ENCODE assay signal across 8 mouse cellular contexts in genomic region chr10:126927101-126927961, GRCm38 (mm10). TPM values are rescaled to one million over a fixed set of nuclear protein-coding genes. Genes with fewer than 3 reads are reported as not detected.
DNase-seq lines count a peak whose midpoint lies in the region; ATAC-seq lines count a peak whose summit lies in the region.

No protein-coding gene starts in this region.

- ATAC-seq in embryonic facial prominence, embryonic 15.5 days (ENCODE audit: insufficient number of reproducible peaks, low FRiP score, low TSS enrichment, low read depth) = no peak
- no peak for ATAC-seq in hindbrain, embryonic 14.5 days (ENCODE audit: low FRiP score)
- ATAC-seq in limb, embryonic 13.5 days (ENCODE audit: low FRiP score, low read depth) = no peak
- ATAC-seq in neural tube, embryonic 14.5 days (ENCODE audit: low read depth) = no peak

- no peaks in the 10 kb centered on the region for H3K36me3 ChIP-seq in embryonic facial prominence, embryonic 15.5 days
- no peaks in the 10 kb centered on the region for H3K36me3 ChIP-seq in hindbrain, embryonic 14.5 days (replicated peaks; ENCODE audit: control insufficient read depth, insufficient read depth)
- H3K36me3 ChIP-seq in limb, embryonic 13.5 days = no peaks in the 10 kb centered on the region
- no peaks in the 10 kb centered on the region for H3K36me3 ChIP-seq in neural tube, embryonic 14.5 days (ENCODE audit: control insufficient read depth, insufficient read depth, low read length)

- peaks cover 69% of the 10 kb centered on the region for H3K4me1 ChIP-seq in embryonic facial prominence, embryonic 15.5 days
- peaks cover 23% of the 10 kb centered on the region for H3K4me1 ChIP-seq in hindbrain, embryonic 14.5 days (replicated peaks; ENCODE audit: control insufficient read depth, insufficient read depth, low read length)
- H3K4me1 ChIP-seq in limb, embryonic 13.5 days = peaks cover 60% of the 10 kb centered on the region
- peaks cover 26% of the 10 kb centered on the region for H3K4me1 ChIP-seq in neural tube, embryonic 14.5 days (ENCODE audit: control insufficient read depth, insufficient read depth, low read length)

- WGBS in embryonic facial prominence, embryonic 15.5 days = 19% methylated on average over 11 of the region's 11 CpGs
- WGBS in hindbrain, embryonic 14.5 days = 12% methylated on average over 11 of the region's 11 CpGs
- 20% methylated on average over 11 of the region's 11 CpGs for WGBS in limb, embryonic 13.5 days
- WGBS in neural tube, embryonic 14.5 days = 13% methylated on average over 11 of the region's 11 CpGs

- DNase-seq in adrenal gland, adult (ENCODE audit: inconsistent age in 2 of 2, low spot score in 1 of 2) = peak; percentile 37 to 64
- DNase-seq in adrenal gland, adult 18-20 months (ENCODE audit: low spot score in 2 of 2) = no peak
- DNase-seq in MN1 (ENCODE audit: low spot score) = peak; percentile 81
- DNase-seq in hindbrain, embryonic 14.5 days (ENCODE audit: low spot score) = no peak
- DNase-seq in thymus, adult 18-20 months = no peak

- peak overlapping the region; percentile 96 for H3K27ac ChIP-seq in embryonic facial prominence, embryonic 15.5 days (replicated peaks)
- H3K27ac ChIP-seq in hindbrain, embryonic 14.5 days = peak overlapping the region; percentile 60; the same call in 1 of the 2 replicates
- H3K27ac ChIP-seq in limb, embryonic 13.5 days = peak overlapping the region; percentile 99
- peak overlapping the region; percentile 79; the same call in 1 of the 2 replicates for H3K27ac ChIP-seq in neural tube, embryonic 14.5 days (ENCODE audit: low read depth, low read length)

- H3K4me3 ChIP-seq in embryonic facial prominence, embryonic 15.5 days (replicated peaks) = peak overlapping the region; percentile 54
- peak overlapping the region; percentile 54; the same call in 1 of the 2 replicates for H3K4me3 ChIP-seq in hindbrain, embryonic 14.5 days (replicated peaks; ENCODE audit: low read length)
- H3K4me3 ChIP-seq in limb, embryonic 13.5 days = peak overlapping the region; percentile 48
- H3K4me3 ChIP-seq in neural tube, embryonic 14.5 days (ENCODE audit: low read depth, low read length) = peak overlapping the region; percentile 52; the same call in 1 of the 2 replicates

- H3K4me2 ChIP-seq in embryonic facial prominence, embryonic 15.5 days (replicated peaks) = peak overlapping the region; percentile 93
- H3K4me2 ChIP-seq in hindbrain, embryonic 14.5 days (replicated peaks) = peak overlapping the region; percentile 97
- peak overlapping the region; percentile 74 for H3K4me2 ChIP-seq in limb, embryonic 13.5 days (replicated peaks)
- H3K4me2 ChIP-seq in neural tube, embryonic 14.5 days (ENCODE audit: low read depth, low read length) = peak overlapping the region; percentile 99

- H3K9ac ChIP-seq in embryonic facial prominence, embryonic 15.5 days = peak overlapping the region; percentile 51; the same call in 1 of the 2 replicates
- peak overlapping the region; percentile 74 for H3K9ac ChIP-seq in hindbrain, embryonic 14.5 days
- H3K9ac ChIP-seq in limb, embryonic 13.5 days = peak overlapping the region; percentile 69; the same call in 1 of the 2 replicates
- H3K9ac ChIP-seq in neural tube, embryonic 14.5 days (replicated peaks; ENCODE audit: low read depth, low read length) = peak overlapping the region; percentile 78

- H3K9me3 ChIP-seq in embryonic facial prominence, embryonic 15.5 days (replicated peaks) = no peaks in the 10 kb centered on the region
- H3K9me3 ChIP-seq in hindbrain, embryonic 14.5 days (ENCODE audit: control insufficient read depth, low read length) = no peaks in the 10 kb centered on the region
- no peaks in the 10 kb centered on the region for H3K9me3 ChIP-seq in limb, embryonic 13.5 days
- no peaks in the 10 kb centered on the region for H3K9me3 ChIP-seq in neural tube, embryonic 14.5 days (ENCODE audit: control insufficient read depth, low read length)

- H3K27me3 ChIP-seq in embryonic facial prominence, embryonic 15.5 days = no peaks in the 10 kb centered on the region
- H3K27me3 ChIP-seq in hindbrain, embryonic 14.5 days (ENCODE audit: control insufficient read depth, insufficient read depth, low read length) = peaks cover 4% of the 10 kb centered on the region; the same call in 1 of the 2 replicates
- no peaks in the 10 kb centered on the region for H3K27me3 ChIP-seq in limb, embryonic 13.5 days
- no peaks in the 10 kb centered on the region for H3K27me3 ChIP-seq in neural tube, embryonic 14.5 days (ENCODE audit: control insufficient read depth, insufficient read depth, low read length)

RNA-seq across cellular contexts. Expression of gene Atp23, which starts 26.2 kb away (rescaled TPM):
- 1 to 10 TPM; 4.6 to 5.5 TPM for total RNA-seq in adrenal gland, adult 18-20 months (2021)
- polyA plus RNA-seq in embryonic facial prominence, embryonic 15.5 days (2015; fragmentation: Nextera tagmentation; extraction: Ambion mirVana) = 16.0 and 16.5 TPM in 2 replicates
- polyA plus RNA-seq in hindbrain, embryonic 14.5 days (2014; fragmentation: Nextera tagmentation; extraction: Ambion mirVana) = 15.9 and 16.5 TPM in 2 replicates
- polyA plus RNA-seq in limb, embryonic 13.5 days (2015; fragmentation: Nextera tagmentation; extraction: Ambion mirVana) = 18.9 and 20.5 TPM in 2 replicates
- polyA plus RNA-seq in neural tube, embryonic 14.5 days (2014; fragmentation: Nextera tagmentation; extraction: Ambion mirVana) = 15.6 and 16.7 TPM in 2 replicates

RNA-seq across cellular contexts. Expression of gene Ctdsp2, which starts 51.2 kb away (rescaled TPM):
- 10 to 100 TPM; 73.0 to 98.7 TPM for total RNA-seq in adrenal gland, adult 18-20 months (2021)
- polyA plus RNA-seq in embryonic facial prominence, embryonic 15.5 days (2015; fragmentation: Nextera tagmentation; extraction: Ambion mirVana) = 92.5 and 93.9 TPM in 2 replicates
- 22.9 and 25.0 TPM in 2 replicates for polyA plus RNA-seq in hindbrain, embryonic 14.5 days (2014; fragmentation: Nextera tagmentation; extraction: Ambion mirVana)
- 78.2 and 78.9 TPM in 2 replicates for polyA plus RNA-seq in limb, embryonic 13.5 days (2015; fragmentation: Nextera tagmentation; extraction: Ambion mirVana)
- 15.1 and 27.9 TPM in 2 replicates for polyA plus RNA-seq in neural tube, embryonic 14.5 days (2014; fragmentation: Nextera tagmentation; extraction: Ambion mirVana)

Comparison
In these comparisons a context has a peak if more than half of its experiments do, and no peak if none do; other contexts are left out.
1. DNase-seq: peak in adrenal gland, adult (2 of 2) and MN1 (single experiment); none in adrenal gland, adult 18-20 months (0 of 2), hindbrain, embryonic 14.5 days (single experiment) and thymus, adult 18-20 months (0 of 2).
2. Peak in every context shown above with its lines, with median percentiles within 50 percentile points of each other: H3K27ac ChIP-seq, H3K4me2 ChIP-seq, H3K4me3 ChIP-seq and H3K9ac ChIP-seq.